Mouse (Mus musculus) forebrain, postnatal 0 days (tissue): ENCODE results near the gene Ptpn21. TPM values are rescaled to one million over a fixed set of nuclear protein-coding genes. Genes with fewer than 3 reads are reported as not detected.
A peak's percentile ranks its signal among the peaks of the same experiment; 100 is the strongest.

Source experiments
- ATAC-seq: fragments of 200-750 bp; cut with Nextera tagmentation; 2 replicates; pipeline ENCODE4 v1.8.0; 2017; ENCODE audit warnings: mild to moderate bottlenecking, moderate library complexity
- DNase-seq: peaks from one replicate; pipeline ENCODE4 v3.0.0-alpha.2; 2015
- H3K27ac ChIP-seq: fragments of 300-500 bp; sonication (generic); 2 replicates; pipeline ENCODE4 v1.5.1; 2014; ENCODE audit warnings: low read depth, mild to moderate bottlenecking, antibody characterized with exemption, low read length, moderate library complexity, mixed read lengths
- H3K27me3 ChIP-seq: fragments of 300-500 bp; sonication (generic); 2 replicates; pipeline ENCODE4 v1.6.1; 2014; ENCODE audit warnings: mild to moderate bottlenecking, low read length, mixed read lengths; ENCODE audit not compliant: insufficient read depth
- H3K36me3 ChIP-seq: fragments of 300-500 bp; sonication (generic); 2 replicates; pipeline ENCODE4 v1.6.1; 2014; ENCODE audit warnings: mild to moderate bottlenecking, moderate library complexity; ENCODE audit not compliant: insufficient read depth
- H3K4me1 ChIP-seq: fragments of 300-500 bp; sonication (generic); 2 replicates; pipeline ENCODE4 v1.6.1; 2014; ENCODE audit warnings: antibody characterized with exemption; ENCODE audit not compliant: insufficient read depth
- H3K4me2 ChIP-seq: fragments of 300-500 bp; sonication (generic); 2 replicates; pipeline ENCODE4 v1.6.1; 2014; ENCODE audit warnings: low read depth, mild to moderate bottlenecking, moderate library complexity
- H3K4me3 ChIP-seq: fragments of 300-500 bp; sonication (generic); 2 replicates; pipeline ENCODE4 v1.5.1; 2014; ENCODE audit warnings: low read depth, low read length, mixed read lengths
- H3K9ac ChIP-seq: fragments of 300-500 bp; sonication (generic); 2 replicates; pipeline ENCODE4 v1.6.1; 2014; ENCODE audit warnings: mild to moderate bottlenecking
- H3K9me3 ChIP-seq: fragments of 300-500 bp; sonication (generic); 2 replicates; pipeline ENCODE4 v1.6.1; 2016; ENCODE audit warnings: low read length
- CTCF ChIP-seq: sonication (generic); IDR thresholded peaks from 2 replicates; pipeline ENCODE4 v1.5.1; 2016; ENCODE audit warnings: antibody characterized with exemption, control low read depth, low read depth
- WGBS: fragments of 180-500 bp; shearing (Covaris S2); extraction: QIAGEN DNeasy Blood & Tissue Kit; methylation state at CpG from one replicate; pipeline ENCODE4 v1.1.7; 2014; 5-methylcytosine and 5-hydroxymethylcytosine counted together
- polyA plus RNA-seq: library from polyadenylated mRNA; unstranded; fragments of >200 nt; fragmentation: Nextera tagmentation; extraction: Ambion mirVana; gene quantifications from 2 replicates; pipeline ENCODE4 v1.2.1, GENCODE M21; 2015
- total RNA-seq: library from RNA; depleted of rRNA; stranded (reverse); fragments of >200 nt; gene quantifications from 2 replicates; pipeline ENCODE4 v1.2.3, GENCODE M21; 2014; rRNA removed

The Ptpn21 gene
- total RNA-seq (3.1 and 4.0 TPM in 2 replicates), polyA plus RNA-seq (1.2 and 1.3 TPM in 2 replicates)

- Histone ChIP-seq H3K27ac (peak within 1 kb of the TSS; percentile 29; the same call in 1 of the 2 replicates), H3K9ac (peak within 1 kb of the TSS; percentile 57), H3K4me2 (peak within 1 kb of the TSS; percentile 99), H3K36me3 (no peaks in the 10 kb centered on the region), H3K4me1 (peaks cover 14% of the 10 kb centered on the region; the same call in 1 of the 2 replicates), H3K27me3 (no peaks in the 10 kb centered on the region), H3K9me3 (no peaks in the 10 kb centered on the region), H3K4me3 (peak within 1 kb of the TSS; percentile 69)
- 1% methylated on average over 73 of the region's 75 CpGs for WGBS
- no peak for TF ChIP-seq CTCF
- peak; percentile 63 for DNase-seq
- ATAC-seq, result peak; percentile 16
Measured at GRCm38 (mm10) chr12:98736951-98737800, at the start of gene Ptpn21. TSS of gene Ptpn21 (minus strand) at chr12:98737405.

GRCm38 (mm10) chr12:98784251-98784650 is 47.0 kb upstream of the Ptpn21 start:
- DNase-seq (no peak), ATAC-seq (no peak)
- H3K27me3 ChIP-seq, result no peaks in the 10 kb centered on the region
- TF ChIP-seq CTCF, result no peak
- peaks cover 60% of the 10 kb centered on the region for H3K36me3 ChIP-seq
- 97% methylated on average over 1 of the region's 1 CpGs for WGBS
- no peaks in the 10 kb centered on the region for H3K4me1 ChIP-seq
- no peak overlapping the region for H3K9ac ChIP-seq
- no peak overlapping the region for H3K27ac ChIP-seq
- H3K4me3 ChIP-seq, result no peak overlapping the region
- no peaks in the 10 kb centered on the region for H3K9me3 ChIP-seq
- H3K4me2 ChIP-seq, result no peak overlapping the region

- Histone ChIP-seq H3K27me3 (no peaks in the 10 kb centered on the region), H3K4me2 (no peak overlapping the region), H3K27ac (no peak overlapping the region), H3K9me3 (no peaks in the 10 kb centered on the region), H3K4me3 (no peak overlapping the region), H3K9ac (no peak overlapping the region), H3K36me3 (peaks cover 69% of the 10 kb centered on the region), H3K4me1 (no peaks in the 10 kb centered on the region)
- ATAC-seq, result peak; percentile 71; the same call in 1 of the 2 replicates
- peak; percentile 55 for DNase-seq
- peak; percentile 70 for TF ChIP-seq CTCF
- WGBS, result 73% methylated on average over 4 of the region's 4 CpGs
Measured at GRCm38 (mm10) chr12:98779148-98779547, 41.9 kb upstream of the Ptpn21 start.

GRCm38 (mm10) chr12:98777509-98777908 is 40.3 kb upstream of the Ptpn21 start:
- H3K4me3 ChIP-seq, result no peak overlapping the region
- no peak overlapping the region for H3K27ac ChIP-seq
- H3K9ac ChIP-seq, result no peak overlapping the region
- DNase-seq, result no peak
- H3K4me1 ChIP-seq, result no peaks in the 10 kb centered on the region
- 89% methylated on average over 3 of the region's 3 CpGs for WGBS
- no peak for TF ChIP-seq CTCF
- H3K27me3 ChIP-seq, result no peaks in the 10 kb centered on the region
- H3K9me3 ChIP-seq, result no peaks in the 10 kb centered on the region
- no peak overlapping the region for H3K4me2 ChIP-seq
- ATAC-seq, result no peak
- peaks cover 67% of the 10 kb centered on the region for H3K36me3 ChIP-seq

GRCm38 (mm10) chr12:98766241-98766640 is 29.0 kb upstream of the Ptpn21 start:
- no peak overlapping the region for H3K4me2 ChIP-seq
- no peaks in the 10 kb centered on the region for H3K4me1 ChIP-seq
- H3K9me3 ChIP-seq, result no peaks in the 10 kb centered on the region
- no peak overlapping the region for H3K4me3 ChIP-seq
- DNase-seq (no peak), ATAC-seq (no peak)
- no peaks in the 10 kb centered on the region for H3K27me3 ChIP-seq
- WGBS, result 95% methylated on average over 2 of the region's 2 CpGs
- no peak overlapping the region for H3K27ac ChIP-seq
- peaks cover 62% of the 10 kb centered on the region for H3K36me3 ChIP-seq
- no peak overlapping the region for H3K9ac ChIP-seq
- TF ChIP-seq CTCF, result no peak

- no peak for TF ChIP-seq CTCF
- WGBS, result 95% methylated on average over 6 of the region's 6 CpGs
- H3K4me2 ChIP-seq, result no peak overlapping the region
- DNase-seq (no peak), ATAC-seq (no peak)
- H3K4me3 ChIP-seq, result no peak overlapping the region
- H3K9ac ChIP-seq, result no peak overlapping the region
- H3K9me3 ChIP-seq, result no peaks in the 10 kb centered on the region
- H3K27ac ChIP-seq, result no peak overlapping the region
- H3K36me3 ChIP-seq, result peaks cover 66% of the 10 kb centered on the region
- no peaks in the 10 kb centered on the region for H3K27me3 ChIP-seq
- H3K4me1 ChIP-seq, result no peaks in the 10 kb centered on the region
Measured at GRCm38 (mm10) chr12:98759700-98760099, 22.5 kb upstream of the Ptpn21 start.

- 89% methylated on average over 6 of the region's 6 CpGs for WGBS
- Histone ChIP-seq H3K36me3 (peaks cover 67% of the 10 kb centered on the region), H3K4me1 (no peaks in the 10 kb centered on the region), H3K27ac (no peak overlapping the region), H3K27me3 (no peaks in the 10 kb centered on the region), H3K4me3 (no peak overlapping the region), H3K4me2 (no peak overlapping the region), H3K9ac (no peak overlapping the region), H3K9me3 (no peaks in the 10 kb centered on the region)
- DNase-seq, result no peak
- ATAC-seq, result no peak
- no peak for TF ChIP-seq CTCF
Measured at GRCm38 (mm10) chr12:98757636-98758035, 20.4 kb upstream of the Ptpn21 start.
